Mouse (Mus musculus) heart, postnatal 0 days (tissue): ENCODE results near the gene Ssbp2. TPM values are rescaled to one million over a fixed set of nuclear protein-coding genes. Genes with fewer than 3 reads are reported as not detected.
A peak's percentile ranks its signal among the peaks of the same experiment; 100 is the strongest.

Experiments
- ATAC-seq: fragments of 200-750 bp; cut with Nextera tagmentation; 2 replicates; pipeline ENCODE4 v1.8.0; 2017; ENCODE audit warnings: low read depth, moderate number of reproducible peaks, moderate library complexity; ENCODE audit not compliant: insufficient read depth
- DNase-seq: peaks from one replicate; pipeline ENCODE4 v3.0.0-alpha.2; 2016; ENCODE audit warnings: low spot score
- H3K27ac ChIP-seq: fragments of 300-500 bp; sonication (generic); 2 replicates; pipeline ENCODE4 v1.5.1; 2014; ENCODE audit warnings: low read depth, mild to moderate bottlenecking
- H3K27me3 ChIP-seq: fragments of 300-500 bp; sonication (generic); 2 replicates; pipeline ENCODE4 v1.6.1; 2014; ENCODE audit warnings: low read length, mixed read lengths; ENCODE audit not compliant: control insufficient read depth, insufficient read depth
- H3K36me3 ChIP-seq: fragments of 300-500 bp; sonication (generic); replicated peaks from 2 replicates; pipeline ENCODE4 v1.6.1; 2014; ENCODE audit warnings: low read length, mixed read lengths; ENCODE audit not compliant: control insufficient read depth, insufficient read depth
- H3K4me1 ChIP-seq: fragments of 300-500 bp; sonication (generic); 2 replicates; pipeline ENCODE4 v1.6.1; 2014; ENCODE audit warnings: antibody characterized with exemption; ENCODE audit not compliant: control insufficient read depth, insufficient read depth
- H3K4me2 ChIP-seq: fragments of 300-500 bp; sonication (generic); 2 replicates; pipeline ENCODE4 v1.6.1; 2014; ENCODE audit warnings: low read depth, mild to moderate bottlenecking, low read length, moderate library complexity
- H3K4me3 ChIP-seq: fragments of 300-500 bp; sonication (generic); 2 replicates; pipeline ENCODE4 v1.5.1; 2014; ENCODE audit warnings: low read depth, low read length
- H3K9ac ChIP-seq: fragments of 300-500 bp; sonication (generic); replicated peaks from 2 replicates; pipeline ENCODE4 v1.6.1; 2014; ENCODE audit warnings: low read depth, low read length, mixed read lengths
- H3K9me3 ChIP-seq: fragments of 300-500 bp; sonication (generic); replicated peaks from 2 replicates; pipeline ENCODE4 v1.6.1; 2016; ENCODE audit warnings: low read length; ENCODE audit not compliant: control insufficient read depth
- CTCF ChIP-seq: IDR thresholded peaks from 2 replicates; pipeline ENCODE4 v1.5.1; 2016; ENCODE audit warnings: antibody characterized with exemption, control low read depth, low read depth
- EP300 ChIP-seq: IDR thresholded peaks from 2 replicates; pipeline ENCODE4 v1.6.1; 2016; ENCODE audit warnings: antibody characterized with exemption, low read depth
- WGBS: fragments of 180-500 bp; shearing (Covaris S2); extraction: QIAGEN DNeasy Blood & Tissue Kit; methylation state at CpG from one replicate; pipeline ENCODE4 v1.1.7; 2014; 5-methylcytosine and 5-hydroxymethylcytosine counted together
- polyA plus RNA-seq: library from polyadenylated mRNA; unstranded; fragments of >200 nt; fragmentation: Nextera tagmentation; extraction: Ambion mirVana; gene quantifications from 2 replicates; pipeline ENCODE4 v1.2.1, GENCODE M21; 2015
- total RNA-seq: library from RNA; depleted of rRNA; stranded (reverse); fragments of >200 nt; gene quantifications from 2 replicates; pipeline ENCODE4 v1.2.3, GENCODE M21; 2014; ENCODE audit warnings: low replicate concordance

Ssbp2 gene
- total and polyA plus RNA-seq, 2 experiments from 2014 or later = 70.8 to 74.2 TPM

DNA sequence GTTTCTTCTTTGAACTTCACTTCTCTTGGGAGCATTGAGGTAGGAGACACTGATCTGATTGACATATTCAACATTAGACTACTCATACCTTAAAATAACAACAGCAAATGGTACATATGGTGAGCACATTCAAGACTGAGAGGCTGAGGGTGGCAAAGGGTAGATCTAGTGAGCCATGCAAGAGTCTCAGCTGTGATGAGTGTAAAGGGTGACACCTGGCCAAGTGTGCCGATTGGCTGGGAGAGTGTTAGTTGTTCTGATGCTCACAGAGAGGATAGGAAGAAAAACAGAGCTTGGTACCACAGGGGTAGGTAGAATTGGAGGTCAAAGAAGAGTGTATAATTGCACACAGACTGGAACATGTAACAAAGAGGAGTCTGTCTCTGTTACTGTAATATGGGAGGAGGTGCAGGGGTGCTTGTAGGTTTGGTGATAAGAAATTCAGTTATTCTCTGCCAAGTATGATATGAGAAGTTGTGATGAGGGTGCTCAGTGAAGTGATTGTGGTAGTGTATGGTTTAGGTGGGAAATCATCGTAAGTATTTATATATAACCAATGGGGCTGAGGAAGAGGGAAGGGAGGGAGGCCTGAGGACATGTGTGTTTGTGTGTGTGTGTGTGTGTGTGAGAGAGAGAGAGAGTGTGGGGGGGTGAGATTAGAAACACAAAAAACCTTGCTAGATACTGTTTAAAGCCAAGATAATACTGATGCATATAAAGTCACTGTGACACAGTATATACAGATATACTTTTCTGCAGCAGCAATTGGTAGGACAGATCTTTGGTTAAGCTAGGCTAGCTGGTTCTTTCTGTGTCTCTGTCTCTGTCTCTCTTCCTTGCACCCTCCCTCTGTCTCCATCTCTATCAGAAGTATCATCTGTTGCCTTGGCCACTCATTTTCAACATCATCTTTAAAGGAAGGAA lies 80.3 kb downstream of the Ssbp2 start:
- 69% methylated on average over 2 of the region's 2 CpGs for WGBS
- Histone ChIP-seq H3K9ac (no peak overlapping the region), H3K4me1 (no peaks in the 10 kb centered on the region; the same call in 1 of the 2 replicates), H3K27me3 (no peaks in the 10 kb centered on the region), H3K36me3 (no peaks in the 10 kb centered on the region), H3K9me3 (no peaks in the 10 kb centered on the region), H3K27ac (peak overlapping the region; percentile 38; the same call in 1 of the 2 replicates), H3K4me3 (no peak overlapping the region), H3K4me2 (no peak overlapping the region)
- DNase-seq = no peak
- ATAC-seq = no peak
- no peak for TF ChIP-seq EP300
- TF ChIP-seq CTCF = no peak

- ATAC-seq (no peak), DNase-seq (no peak)
- H3K4me1 ChIP-seq = no peaks in the 10 kb centered on the region; the same call in 1 of the 2 replicates
- H3K9ac ChIP-seq = no peak overlapping the region
- no peak overlapping the region for H3K4me2 ChIP-seq
- no peaks in the 10 kb centered on the region for H3K27me3 ChIP-seq
- WGBS = 90% methylated on average over 6 of the region's 6 CpGs
- H3K27ac ChIP-seq = peak overlapping the region; percentile 38; the same call in 1 of the 2 replicates
- H3K4me3 ChIP-seq = no peak overlapping the region
- TF ChIP-seq EP300 (no peak), CTCF (no peak)
- no peaks in the 10 kb centered on the region for H3K9me3 ChIP-seq
- H3K36me3 ChIP-seq = no peaks in the 10 kb centered on the region
These were observed 81.0 kb downstream of the Ssbp2 start for GRCm38 (mm10) chr13:91541069-91541429.

DNA sequence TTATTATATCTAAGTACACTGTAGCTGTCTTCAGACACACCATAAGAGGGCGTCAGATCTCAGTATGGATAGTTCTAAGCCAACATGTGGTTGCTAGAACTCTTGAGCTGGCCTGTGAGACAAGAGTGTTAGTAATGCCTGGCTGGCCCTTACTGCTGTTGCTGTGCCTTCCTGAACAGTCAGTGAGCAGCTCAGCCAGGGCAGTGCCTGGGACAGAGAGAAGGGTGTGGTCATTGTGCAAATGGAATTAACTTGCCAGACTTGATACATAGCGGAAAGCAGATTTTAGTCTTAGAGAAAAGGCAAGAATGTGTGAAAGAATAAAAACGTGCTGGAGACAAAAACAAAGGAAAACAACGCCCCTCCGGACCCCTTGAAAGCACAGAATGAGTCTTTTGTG lies 83.5 kb downstream of the Ssbp2 start:
- ATAC-seq = no peak
- WGBS = 78% methylated on average over 5 of the region's 5 CpGs
- no peaks in the 10 kb centered on the region; the same call in 1 of the 2 replicates for H3K4me1 ChIP-seq
- no peaks in the 10 kb centered on the region for H3K36me3 ChIP-seq
- no peaks in the 10 kb centered on the region for H3K27me3 ChIP-seq
- H3K9ac ChIP-seq = no peak overlapping the region
- no peak for TF ChIP-seq CTCF
- TF ChIP-seq EP300 = no peak
- H3K4me2 ChIP-seq = no peak overlapping the region
- H3K27ac ChIP-seq = no peak overlapping the region
- H3K9me3 ChIP-seq = no peaks in the 10 kb centered on the region
- DNase-seq = no peak
- no peak overlapping the region for H3K4me3 ChIP-seq

GRCm38 (mm10) chr13:91564047-91564446 lies 104.0 kb downstream of the Ssbp2 start:
- H3K4me1 ChIP-seq = peaks cover 11% of the 10 kb centered on the region; the same call in 1 of the 2 replicates
- 31% methylated on average over 6 of the region's 6 CpGs for WGBS
- H3K27me3 ChIP-seq = no peaks in the 10 kb centered on the region
- H3K27ac ChIP-seq = peak overlapping the region; percentile 51
- ATAC-seq (peak; percentile 71), DNase-seq (peak; percentile 80)
- H3K9ac ChIP-seq = no peak overlapping the region
- TF ChIP-seq CTCF = no peak
- TF ChIP-seq EP300 = no peak
- H3K4me2 ChIP-seq = no peak overlapping the region
- 0 out of 2 replicates have a peak, but pooled peaks cover 4% of the 10 kb centered on the region for H3K36me3 ChIP-seq
- no peaks in the 10 kb centered on the region for H3K9me3 ChIP-seq
- no peak overlapping the region for H3K4me3 ChIP-seq

DNA sequence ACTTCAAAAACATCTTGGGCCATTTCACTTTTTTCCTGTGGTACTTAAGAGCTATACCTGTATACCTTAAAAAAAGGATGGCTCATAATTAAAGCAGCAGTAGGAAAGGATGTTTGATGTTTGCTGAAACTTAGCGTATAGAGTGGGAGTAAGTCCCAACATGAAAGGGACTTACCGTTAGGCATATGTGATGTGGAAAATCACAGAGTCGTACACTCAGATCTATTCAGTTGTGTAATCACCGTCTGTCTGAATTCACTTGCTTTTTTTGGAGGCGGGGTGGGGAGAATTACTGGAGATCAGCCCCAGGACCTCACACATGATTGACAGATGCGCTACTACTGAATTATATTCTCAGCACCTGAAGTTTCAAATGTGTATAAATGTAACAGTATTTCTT lies 104.7 kb downstream of the Ssbp2 start:
- H3K27ac ChIP-seq = no peak overlapping the region
- H3K4me2 ChIP-seq = no peak overlapping the region
- TF ChIP-seq CTCF (no peak), EP300 (no peak)
- H3K4me1 ChIP-seq = peaks cover 10% of the 10 kb centered on the region; the same call in 1 of the 2 replicates
- DNase-seq (no peak), ATAC-seq (no peak)
- no peaks in the 10 kb centered on the region for H3K27me3 ChIP-seq
- 0 out of 2 replicates have a peak, but pooled peaks cover 4% of the 10 kb centered on the region for H3K36me3 ChIP-seq
- no peak overlapping the region for H3K4me3 ChIP-seq
- WGBS = 76% methylated on average over 6 of the region's 6 CpGs
- H3K9ac ChIP-seq = no peak overlapping the region
- H3K9me3 ChIP-seq = no peaks in the 10 kb centered on the region
